Mouse (Mus musculus) cerebral cortex, adult 2 months (tissue): Measurements from ENCODE around the gene Ptgr1.

ENCODE experiments used
- WGBS: fragments of 180-500 bp; shearing (Covaris S2); methylation state at CpG from one replicate; pipeline ENCODE4 v1.1.7; 2018; 5-methylcytosine and 5-hydroxymethylcytosine counted together

The Ptgr1 gene

DNA sequence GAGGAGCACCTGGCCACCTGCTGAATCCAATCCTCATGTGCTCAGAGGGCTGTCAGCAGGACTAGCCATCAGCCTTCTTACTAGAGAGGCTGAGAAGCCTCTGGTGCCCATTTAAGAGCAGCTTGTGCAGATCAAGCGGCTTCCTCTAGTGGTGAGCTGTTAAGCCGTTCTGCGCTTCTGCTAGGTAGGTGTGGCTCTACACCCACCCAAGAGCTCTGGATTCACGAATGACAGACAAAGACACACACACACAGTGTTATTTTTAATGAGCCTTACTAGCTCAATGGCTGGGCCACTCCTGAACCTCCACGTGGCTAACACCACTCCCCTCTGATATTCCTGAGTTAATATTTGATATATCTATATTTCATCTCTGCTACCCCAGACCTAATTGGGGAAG, 61.3 kb downstream of the Ptgr1 start:
- 42% methylated on average over 5 of the region's 5 CpGs for WGBS

DNA sequence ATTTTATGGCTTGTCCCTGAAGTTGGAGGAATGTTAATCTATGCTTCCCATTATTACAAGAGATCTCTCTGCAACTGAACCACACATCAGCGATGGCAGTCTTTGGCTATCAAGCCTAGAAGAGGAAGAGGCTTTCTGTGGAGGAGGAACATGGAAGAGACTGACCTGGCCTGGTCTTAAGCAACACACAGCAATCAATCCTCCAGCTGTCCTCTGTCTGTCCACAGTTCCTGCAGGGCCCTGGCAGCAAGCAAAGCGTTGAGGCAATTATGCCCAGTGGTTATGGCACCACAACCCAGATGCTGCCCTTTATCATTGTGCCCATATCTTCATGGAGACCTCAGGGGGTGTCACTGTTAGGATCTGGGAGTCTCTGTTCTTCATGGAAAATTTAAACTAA, 63.0 kb downstream of the Ptgr1 start:
- WGBS = 78% methylated on average over 2 of the region's 2 CpGs
